Mouse (Mus musculus) hindbrain, embryonic 16.5 days (tissue): Measurements from ENCODE around the gene Vasp. TPM values are rescaled to one million over a fixed set of nuclear protein-coding genes. Genes with fewer than 3 reads are reported as not detected.
A peak's percentile ranks its signal among the peaks of the same experiment; 100 is the strongest.

Experiments
- ATAC-seq: fragments of 200-750 bp; cut with Nextera tagmentation; 2 replicates; pipeline ENCODE4 v1.8.0; 2017; ENCODE audit warnings: moderate TSS enrichment, moderate library complexity
- H3K27ac ChIP-seq: fragments of 300-500 bp; sonication (generic); 2 replicates; pipeline ENCODE4 v1.5.1; 2014; ENCODE audit warnings: low read depth, mild to moderate bottlenecking, control low read depth, low read length, moderate library complexity
- H3K27me3 ChIP-seq: fragments of 300-500 bp; sonication (generic); replicated peaks from 2 replicates; pipeline ENCODE4 v1.6.1; 2014; ENCODE audit warnings: low read length; ENCODE audit not compliant: control insufficient read depth, insufficient read depth
- H3K36me3 ChIP-seq: fragments of 300-500 bp; sonication (generic); 2 replicates; pipeline ENCODE4 v1.6.1; 2014; ENCODE audit warnings: mild to moderate bottlenecking, low read length, moderate library complexity, mixed read lengths; ENCODE audit not compliant: control insufficient read depth, insufficient read depth
- H3K4me1 ChIP-seq: fragments of 300-500 bp; sonication (generic); 2 replicates; pipeline ENCODE4 v1.6.1; 2014; ENCODE audit warnings: low read depth, low read length; ENCODE audit not compliant: control insufficient read depth, insufficient read depth
- H3K4me2 ChIP-seq: fragments of 300-500 bp; sonication (generic); 2 replicates; pipeline ENCODE4 v1.6.1; 2014; ENCODE audit warnings: mild to moderate bottlenecking, low read length, control low read depth, moderate library complexity
- H3K4me3 ChIP-seq: fragments of 300-500 bp; sonication (generic); 2 replicates; pipeline ENCODE4 v1.5.1; 2014; ENCODE audit warnings: mild to moderate bottlenecking, low read length, control low read depth, moderate library complexity
- H3K9ac ChIP-seq: fragments of 300-500 bp; sonication (generic); 2 replicates; pipeline ENCODE4 v1.6.1; 2014; ENCODE audit warnings: low read depth, mild to moderate bottlenecking, control low read depth, low read length, moderate library complexity
- H3K9me3 ChIP-seq: fragments of 300-500 bp; sonication (generic); 2 replicates; pipeline ENCODE4 v1.6.1; 2014; ENCODE audit warnings: mild to moderate bottlenecking, low read length, moderate library complexity; ENCODE audit not compliant: control insufficient read depth
- WGBS: fragments of 180-500 bp; shearing (Covaris S2); extraction: QIAGEN DNeasy Blood & Tissue Kit; methylation state at CpG from one replicate; pipeline ENCODE4 v1.1.7; 2014; 5-methylcytosine and 5-hydroxymethylcytosine counted together
- polyA plus RNA-seq: library from polyadenylated mRNA; unstranded; fragments of >200 nt; fragmentation: Nextera tagmentation; extraction: Ambion mirVana; gene quantifications from 2 replicates; pipeline ENCODE4 v1.2.1, GENCODE M21; 2015

Vasp gene
- polyA plus RNA-seq, 1 experiment from 2014 or later = 39.9 TPM

DNA sequence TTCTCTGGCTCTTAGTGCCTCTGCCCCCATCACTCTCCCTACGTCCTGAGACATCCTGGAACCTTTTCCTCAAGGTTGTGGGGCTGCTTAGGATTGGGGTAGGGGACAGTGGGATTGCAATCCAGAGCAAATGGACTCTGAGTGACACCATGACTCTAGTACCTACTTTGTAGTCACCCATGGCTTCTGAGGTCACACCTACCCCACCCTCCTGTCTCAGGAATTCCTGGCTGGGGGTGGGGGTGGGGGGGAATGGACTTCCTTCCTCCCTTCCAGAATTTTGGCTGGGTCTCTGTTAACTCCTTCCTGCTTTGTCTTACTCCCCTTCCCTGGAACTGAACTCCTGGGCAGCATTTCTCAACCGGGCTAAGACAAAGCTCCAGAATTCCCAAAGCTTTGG, 58.2 kb downstream of the Vasp start:
- Histone ChIP-seq H3K4me2 (no peak overlapping the region), H3K9ac (no peak overlapping the region), H3K4me3 (no peak overlapping the region), H3K36me3 (no peaks in the 10 kb centered on the region), H3K27me3 (no peaks in the 10 kb centered on the region; the same call in 1 of the 2 replicates), H3K9me3 (no peaks in the 10 kb centered on the region), H3K4me1 (peaks cover 8% of the 10 kb centered on the region), H3K27ac (no peak overlapping the region)
- WGBS = 62% methylated on average over 2 of the region's 2 CpGs
- ATAC-seq = no peak

GRCm38 (mm10) chr7:19211996-19212755, 59.4 kb downstream of the Vasp start, which contains the start of gene Gpr4:
Gene Gpr4 (plus strand): TSS chr7:19212538.
- Histone ChIP-seq H3K27me3 (no peaks in the 10 kb centered on the region; the same call in 1 of the 2 replicates), H3K36me3 (no peaks in the 10 kb centered on the region), H3K27ac (no peak within 1 kb of the TSS), H3K9ac (peak within 1 kb of the TSS; percentile 71), H3K9me3 (no peaks in the 10 kb centered on the region), H3K4me1 (peaks cover 8% of the 10 kb centered on the region), H3K4me3 (peak within 1 kb of the TSS; percentile 55), H3K4me2 (peak within 1 kb of the TSS; percentile 90)
- peak; percentile 68 for ATAC-seq
- WGBS = 2% methylated on average over 29 of the region's 30 CpGs

DNA sequence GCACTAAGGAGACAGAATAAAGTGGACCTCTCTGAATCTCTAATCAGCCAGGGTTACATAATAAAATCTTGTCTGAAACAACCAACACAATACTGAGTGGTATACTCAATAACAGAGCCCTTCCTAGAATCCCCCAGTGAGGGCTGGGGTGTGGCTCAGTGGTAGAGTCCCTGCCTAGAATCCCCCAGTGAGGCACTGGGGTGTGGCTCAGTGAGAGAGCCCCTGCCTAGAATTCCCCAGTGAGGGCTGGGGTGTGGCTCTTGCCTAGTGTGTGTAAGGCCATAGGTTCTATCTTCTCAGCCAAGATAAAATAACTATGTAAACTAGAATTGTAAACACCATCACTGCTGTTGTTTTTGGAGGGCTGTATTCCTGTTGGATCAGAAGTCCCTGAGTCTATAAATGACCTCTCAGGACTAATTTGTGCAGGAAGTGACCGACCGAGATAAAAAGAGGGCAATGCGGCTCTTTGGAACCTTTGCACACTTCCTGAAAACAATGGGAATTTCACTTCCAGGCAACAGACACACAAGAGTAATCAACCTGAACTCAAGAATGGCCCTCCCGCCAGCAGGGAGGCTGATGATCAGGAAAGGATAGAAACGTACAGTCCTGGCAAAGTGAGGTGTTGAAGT, 60.5 kb downstream of the Vasp start:
- Histone ChIP-seq H3K9me3 (no peaks in the 10 kb centered on the region), H3K36me3 (no peaks in the 10 kb centered on the region), H3K4me1 (peaks cover 8% of the 10 kb centered on the region), H3K9ac (no peak overlapping the region), H3K27me3 (no peaks in the 10 kb centered on the region; the same call in 1 of the 2 replicates), H3K4me3 (no peak overlapping the region), H3K4me2 (no peak overlapping the region), H3K27ac (no peak overlapping the region)
- ATAC-seq = no peak
- 44% methylated on average over 5 of the region's 5 CpGs for whole genome bisulfite sequencing

DNA sequence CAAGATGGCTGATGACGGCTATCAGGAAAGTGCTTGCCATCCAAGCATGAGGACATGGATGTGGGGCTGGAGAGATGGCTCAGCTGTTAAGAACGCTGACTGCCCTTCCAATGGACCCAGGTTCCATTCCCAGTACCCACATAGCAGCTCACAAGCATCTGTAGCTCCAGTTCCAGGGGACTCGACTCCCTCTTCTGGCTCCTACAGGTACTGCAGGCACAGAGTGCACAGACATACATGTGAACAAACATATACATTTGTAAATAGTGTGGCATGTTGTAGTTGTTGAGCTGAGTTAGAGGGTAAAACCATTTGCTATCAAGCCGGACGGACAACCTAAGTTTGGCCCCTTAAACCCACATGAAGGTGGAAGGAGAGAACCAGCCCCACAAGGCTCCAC, 61.6 kb downstream of the Vasp start:
- no peak for ATAC-seq
- 95% methylated on average over 5 of the region's 5 CpGs for WGBS
- H3K9ac ChIP-seq = no peak overlapping the region

DNA sequence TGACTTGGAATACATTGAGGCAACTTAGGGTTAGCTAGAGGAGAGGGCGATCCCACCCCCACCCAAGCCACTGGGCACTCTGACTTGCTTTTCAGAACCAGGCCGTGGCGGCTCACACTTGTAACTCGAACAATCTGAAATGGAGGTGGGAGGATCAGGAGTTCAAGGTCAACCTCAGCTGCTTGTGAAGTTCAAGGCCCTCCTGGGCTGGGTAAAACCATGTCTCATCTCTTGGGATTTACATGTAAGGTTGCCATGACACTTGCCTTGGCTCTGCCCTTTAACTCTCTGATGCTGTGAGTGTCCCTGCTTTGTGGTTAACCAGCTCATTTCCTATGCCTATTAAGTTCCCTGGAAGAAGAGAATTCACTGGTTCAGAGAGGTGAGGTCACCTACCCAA, 62.1 kb downstream of the Vasp start:
- no peak overlapping the region for H3K4me2 ChIP-seq
- H3K4me1 ChIP-seq = peaks cover 8% of the 10 kb centered on the region
- no peak overlapping the region for H3K27ac ChIP-seq
- peaks cover 10% of the 10 kb centered on the region; the same call in 1 of the 2 replicates for H3K36me3 ChIP-seq
- no peak overlapping the region for H3K4me3 ChIP-seq
- ATAC-seq = no peak
- WGBS = 86% methylated on average over 4 of the region's 4 CpGs
- H3K27me3 ChIP-seq = no peaks in the 10 kb centered on the region; the same call in 1 of the 2 replicates
- no peak overlapping the region for H3K9ac ChIP-seq
- H3K9me3 ChIP-seq = no peaks in the 10 kb centered on the region

More for the DNA sequence above, 61.6 kb downstream of the Vasp start:
- peaks cover 10% of the 10 kb centered on the region; the same call in 1 of the 2 replicates for H3K36me3 ChIP-seq
- peaks cover 8% of the 10 kb centered on the region for H3K4me1 ChIP-seq
- no peaks in the 10 kb centered on the region; the same call in 1 of the 2 replicates for H3K27me3 ChIP-seq
- H3K9me3 ChIP-seq = no peaks in the 10 kb centered on the region
- H3K27ac ChIP-seq = no peak overlapping the region
- no peak overlapping the region for H3K4me2 ChIP-seq
- H3K4me3 ChIP-seq = no peak overlapping the region

GRCm38 (mm10) chr7:19208944-19209472, 62.6 kb downstream of the Vasp start:
- no peak for ATAC-seq

GRCm38 (mm10) chr7:19208201-19208910, 63.3 kb downstream of the Vasp start:
- 87% methylated on average over 13 of the region's 13 CpGs for whole genome bisulfite sequencing
- no peak overlapping the region for H3K4me3 ChIP-seq
- no peaks in the 10 kb centered on the region for H3K9me3 ChIP-seq
- no peak overlapping the region for H3K4me2 ChIP-seq
- H3K36me3 ChIP-seq = peaks cover 16% of the 10 kb centered on the region; the same call in 1 of the 2 replicates
- ATAC-seq = 0 out of 2 replicates have a peak, but pooled peaks have one; percentile 16
- H3K27me3 ChIP-seq = no peaks in the 10 kb centered on the region; the same call in 1 of the 2 replicates
- no peak overlapping the region for H3K27ac ChIP-seq
- H3K9ac ChIP-seq = no peak overlapping the region
- H3K4me1 ChIP-seq = peaks cover 8% of the 10 kb centered on the region

More at GRCm38 (mm10) chr7:19208944-19209472, 62.6 kb downstream of the Vasp start:
- Histone ChIP-seq H3K27ac (no peak overlapping the region), H3K36me3 (peaks cover 14% of the 10 kb centered on the region; the same call in 1 of the 2 replicates), H3K4me2 (no peak overlapping the region), H3K4me1 (peaks cover 8% of the 10 kb centered on the region), H3K9me3 (no peaks in the 10 kb centered on the region), H3K27me3 (no peaks in the 10 kb centered on the region; the same call in 1 of the 2 replicates), H3K9ac (no peak overlapping the region), H3K4me3 (no peak overlapping the region)
- WGBS = 57% methylated on average over 7 of the region's 7 CpGs
